Mouse (Mus musculus): ENCODE data around the gene Myl12a. TPM values are rescaled to one million over a fixed set of nuclear protein-coding genes. Genes with fewer than 3 reads are reported as not detected.

The Myl12a gene
- 1,052 and 1,239 TPM in 2 replicates for polyA plus RNA-seq (2011; ENCODE audit: insufficient read length, low read depth, missing spikeins)

GRCm38 (mm10) chr17:71002744-71003094, at the start of gene Myl12a:
Myl12a (minus strand) TSS chr17:71002878.
- H3K4me3 ChIP-seq (ENCODE audit: insufficient read depth, low read length) = peak within 1 kb of the TSS; percentile 92
- H3K27ac ChIP-seq (ENCODE audit: insufficient read depth, low read length) = peak within 1 kb of the TSS; percentile 100
- H3K4me1 ChIP-seq (ENCODE audit: control insufficient read depth, insufficient read depth, low read length) = peaks cover 9% of the 10 kb centered on the region
- peak; percentile 17; the same call in 1 of the 2 replicates for TF ChIP-seq POLR2A (IDR thresholded peaks at IDR 0.05; ENCODE audit: low read depth, low read length)
- TF ChIP-seq CTCF (IDR thresholded peaks at IDR 0.05; ENCODE audit: borderline replicate concordance, insufficient read depth, low read length) = no peak

GRCm38 (mm10) chr17:71049292-71049691, 46.6 kb upstream of the Myl12a start:
- Histone ChIP-seq H3K27ac (ENCODE audit: insufficient read depth, low read length) (no peak overlapping the region), H3K4me3 (ENCODE audit: insufficient read depth, low read length) (no peak overlapping the region), H3K4me1 (ENCODE audit: control insufficient read depth, insufficient read depth, low read length) (no peaks in the 10 kb centered on the region)
- no peak for TF ChIP-seq CTCF (IDR thresholded peaks at IDR 0.05; ENCODE audit: borderline replicate concordance, insufficient read depth, low read length)

GRCm38 (mm10) chr17:71046856-71047255, 44.2 kb upstream of the Myl12a start:
- TF ChIP-seq CTCF (IDR thresholded peaks at IDR 0.05; ENCODE audit: borderline replicate concordance, insufficient read depth, low read length) = no peak
- TF ChIP-seq POLR2A (IDR thresholded peaks at IDR 0.05; ENCODE audit: low read depth, low read length) = no peak
- Histone ChIP-seq H3K4me3 (ENCODE audit: insufficient read depth, low read length) (no peak overlapping the region), H3K4me1 (ENCODE audit: control insufficient read depth, insufficient read depth, low read length) (no peaks in the 10 kb centered on the region)

GRCm38 (mm10) chr17:71045591-71045990, 42.9 kb upstream of the Myl12a start:
- Histone ChIP-seq H3K4me1 (ENCODE audit: control insufficient read depth, insufficient read depth, low read length) (peaks cover under 1% of the 10 kb centered on the region; the same call in 1 of the 2 replicates), H3K27ac (ENCODE audit: insufficient read depth, low read length) (no peak overlapping the region)

More at GRCm38 (mm10) chr17:71046856-71047255, 44.2 kb upstream of the Myl12a start:
- no peak overlapping the region for H3K27ac ChIP-seq (ENCODE audit: insufficient read depth, low read length)

GRCm38 (mm10) chr17:71042645-71043044, 40.0 kb upstream of the Myl12a start:
- Histone ChIP-seq H3K4me1 (ENCODE audit: control insufficient read depth, insufficient read depth, low read length) (peaks cover 11% of the 10 kb centered on the region), H3K27ac (ENCODE audit: insufficient read depth, low read length) (no peak overlapping the region), H3K4me3 (ENCODE audit: insufficient read depth, low read length) (no peak overlapping the region)
- TF ChIP-seq CTCF (IDR thresholded peaks at IDR 0.05; ENCODE audit: borderline replicate concordance, insufficient read depth, low read length) = no peak
- TF ChIP-seq POLR2A (IDR thresholded peaks at IDR 0.05; ENCODE audit: low read depth, low read length) = no peak

More at GRCm38 (mm10) chr17:71045591-71045990, 42.9 kb upstream of the Myl12a start:
- no peak for TF ChIP-seq POLR2A (IDR thresholded peaks at IDR 0.05; ENCODE audit: low read depth, low read length)
- no peak for TF ChIP-seq CTCF (IDR thresholded peaks at IDR 0.05; ENCODE audit: borderline replicate concordance, insufficient read depth, low read length)
- no peak overlapping the region for H3K4me3 ChIP-seq (ENCODE audit: insufficient read depth, low read length)

- Histone ChIP-seq H3K4me3 (ENCODE audit: insufficient read depth, low read length) (no peak overlapping the region), H3K27ac (ENCODE audit: insufficient read depth, low read length) (no peak overlapping the region), H3K4me1 (ENCODE audit: control insufficient read depth, insufficient read depth, low read length) (peaks cover 11% of the 10 kb centered on the region)
- TF ChIP-seq POLR2A (IDR thresholded peaks at IDR 0.05; ENCODE audit: low read depth, low read length) = no peak
- TF ChIP-seq CTCF (IDR thresholded peaks at IDR 0.05; ENCODE audit: borderline replicate concordance, insufficient read depth, low read length) = no peak
Measured at GRCm38 (mm10) chr17:71040582-71040880, 37.9 kb upstream of the Myl12a start.

GRCm38 (mm10) chr17:71039851-71040581, 37.3 kb upstream of the Myl12a start:
- Histone ChIP-seq H3K4me3 (ENCODE audit: insufficient read depth, low read length) (no peak overlapping the region), H3K27ac (ENCODE audit: insufficient read depth, low read length) (peak overlapping the region; percentile 42)
- TF ChIP-seq CTCF (IDR thresholded peaks at IDR 0.05; ENCODE audit: borderline replicate concordance, insufficient read depth, low read length) (no peak), POLR2A (IDR thresholded peaks at IDR 0.05; ENCODE audit: low read depth, low read length) (no peak)

GRCm38 (mm10) chr17:71038812-71039211, 36.1 kb upstream of the Myl12a start:
- no peak overlapping the region for H3K27ac ChIP-seq (ENCODE audit: insufficient read depth, low read length)

More at GRCm38 (mm10) chr17:71039851-71040581, 37.3 kb upstream of the Myl12a start:
- H3K4me1 ChIP-seq (ENCODE audit: control insufficient read depth, insufficient read depth, low read length) = peaks cover 11% of the 10 kb centered on the region

GRCm38 (mm10) chr17:71037188-71037587, 34.5 kb upstream of the Myl12a start:
- no peak overlapping the region for H3K27ac ChIP-seq (ENCODE audit: insufficient read depth, low read length)
- H3K4me3 ChIP-seq (ENCODE audit: insufficient read depth, low read length) = no peak overlapping the region
- TF ChIP-seq POLR2A (IDR thresholded peaks at IDR 0.05; ENCODE audit: low read depth, low read length) (no peak), CTCF (IDR thresholded peaks at IDR 0.05; ENCODE audit: borderline replicate concordance, insufficient read depth, low read length) (no peak)
- peaks cover 11% of the 10 kb centered on the region for H3K4me1 ChIP-seq (ENCODE audit: control insufficient read depth, insufficient read depth, low read length)

More at GRCm38 (mm10) chr17:71038812-71039211, 36.1 kb upstream of the Myl12a start:
- TF ChIP-seq POLR2A (IDR thresholded peaks at IDR 0.05; ENCODE audit: low read depth, low read length) (no peak), CTCF (IDR thresholded peaks at IDR 0.05; ENCODE audit: borderline replicate concordance, insufficient read depth, low read length) (no peak)
- Histone ChIP-seq H3K4me1 (ENCODE audit: control insufficient read depth, insufficient read depth, low read length) (peaks cover 11% of the 10 kb centered on the region), H3K4me3 (ENCODE audit: insufficient read depth, low read length) (no peak overlapping the region)

GRCm38 (mm10) chr17:71034472-71034871, 31.8 kb upstream of the Myl12a start:
- Histone ChIP-seq H3K4me3 (ENCODE audit: insufficient read depth, low read length) (no peak overlapping the region), H3K27ac (ENCODE audit: insufficient read depth, low read length) (no peak overlapping the region), H3K4me1 (ENCODE audit: control insufficient read depth, insufficient read depth, low read length) (peaks cover under 1% of the 10 kb centered on the region; the same call in 1 of the 2 replicates)
- no peak for TF ChIP-seq CTCF (IDR thresholded peaks at IDR 0.05; ENCODE audit: borderline replicate concordance, insufficient read depth, low read length)
- TF ChIP-seq POLR2A (IDR thresholded peaks at IDR 0.05; ENCODE audit: low read depth, low read length) = no peak

Measured in embryonic fibroblast, embryonic 13.5 days (primary cell).